Mouse (Mus musculus): ENCODE measurements at regions not wholly inside any gene's neighbourhood (a gene's known extent, or its start where the extent isn't known, plus 50 kb on each side); places are given as distances from the start of the nearest gene placed in this dataset.

GRCm38 (mm10) chr3:60698189-60698588, 225.6 kb downstream of the Mbnl1 start:
- H3K27me3 ChIP-seq (ENCODE audit: control insufficient read depth, insufficient read depth, low read length): no peaks in the 10 kb centered on the region
- H3K4me2 ChIP-seq (replicated peaks; ENCODE audit: low read depth, low read length): no peak overlapping the region
- H3K9ac ChIP-seq (ENCODE audit: low read depth, low read length): no peak overlapping the region
- H3K4me1 ChIP-seq (replicated peaks; ENCODE audit: control insufficient read depth, insufficient read depth, low read length): no peaks in the 10 kb centered on the region
- H3K9me3 ChIP-seq (ENCODE audit: control insufficient read depth, low read length): no peaks in the 10 kb centered on the region
- no peak for DNase-seq (ENCODE audit: low spot score)
- no peak for ATAC-seq (ENCODE audit: low FRiP score)
- H3K27ac ChIP-seq (ENCODE audit: low read depth, low read length): no peak overlapping the region
- no peak overlapping the region for H3K4me3 ChIP-seq (ENCODE audit: low read depth, low read length)
- no peaks in the 10 kb centered on the region for H3K36me3 ChIP-seq (ENCODE audit: control insufficient read depth, insufficient read depth, low read length)

DNA sequence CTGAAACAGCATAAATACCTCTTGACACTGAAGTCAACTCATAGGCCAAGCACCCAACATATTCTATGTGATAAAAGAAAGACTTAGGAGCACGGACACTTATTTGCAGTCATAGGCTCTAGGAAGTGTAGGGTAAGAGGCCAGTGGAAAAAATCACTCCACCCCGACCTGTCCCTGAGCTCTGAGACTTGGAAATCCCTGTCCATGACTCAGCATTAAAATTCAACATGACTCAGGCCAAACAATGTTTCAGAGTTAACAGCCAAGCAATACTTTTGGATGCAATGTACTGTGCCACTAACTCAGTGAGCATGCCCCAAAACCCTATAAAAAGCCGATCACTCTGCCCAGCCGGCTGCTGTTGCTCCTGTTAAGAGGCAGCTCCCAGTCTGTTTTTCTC, 234.5 kb downstream of the Mbnl1 start:
- WGBS: 87% methylated on average over 4 of the region's 4 CpGs
- Histone ChIP-seq H3K9me3 (ENCODE audit: control insufficient read depth, low read length) (no peaks in the 10 kb centered on the region), H3K4me3 (ENCODE audit: low read depth, low read length) (no peak overlapping the region), H3K4me1 (replicated peaks; ENCODE audit: control insufficient read depth, insufficient read depth, low read length) (no peaks in the 10 kb centered on the region), H3K27ac (ENCODE audit: low read depth, low read length) (no peak overlapping the region), H3K9ac (ENCODE audit: low read depth, low read length) (no peak overlapping the region), H3K4me2 (replicated peaks; ENCODE audit: low read depth, low read length) (no peak overlapping the region), H3K27me3 (ENCODE audit: control insufficient read depth, insufficient read depth, low read length) (no peaks in the 10 kb centered on the region), H3K36me3 (ENCODE audit: control insufficient read depth, insufficient read depth, low read length) (no peaks in the 10 kb centered on the region)
- no peak for ATAC-seq (ENCODE audit: low FRiP score)
- DNase-seq (ENCODE audit: low spot score): no peak

- H3K4me1 ChIP-seq (replicated peaks; ENCODE audit: control insufficient read depth, insufficient read depth, low read length): no peaks in the 10 kb centered on the region
- H3K9me3 ChIP-seq (ENCODE audit: control insufficient read depth, low read length): no peaks in the 10 kb centered on the region
- H3K4me3 ChIP-seq (ENCODE audit: low read depth, low read length): no peak overlapping the region
- DNase-seq (ENCODE audit: low spot score) (no peak), ATAC-seq (ENCODE audit: low FRiP score) (no peak)
- WGBS: 94% methylated on average over 4 of the region's 4 CpGs
- H3K36me3 ChIP-seq (ENCODE audit: control insufficient read depth, insufficient read depth, low read length): no peaks in the 10 kb centered on the region
- no peak overlapping the region for H3K4me2 ChIP-seq (replicated peaks; ENCODE audit: low read depth, low read length)
- no peaks in the 10 kb centered on the region for H3K27me3 ChIP-seq (ENCODE audit: control insufficient read depth, insufficient read depth, low read length)
- H3K27ac ChIP-seq (ENCODE audit: low read depth, low read length): no peak overlapping the region
- H3K9ac ChIP-seq (ENCODE audit: low read depth, low read length): no peak overlapping the region
Measured at GRCm38 (mm10) chr3:60712896-60713295, 240.3 kb downstream of the Mbnl1 start.

- no peak for DNase-seq (ENCODE audit: low spot score)
- no peak overlapping the region for H3K4me2 ChIP-seq (replicated peaks; ENCODE audit: low read depth, low read length)
- no peaks in the 10 kb centered on the region for H3K36me3 ChIP-seq (ENCODE audit: control insufficient read depth, insufficient read depth, low read length)
- H3K4me1 ChIP-seq (replicated peaks; ENCODE audit: control insufficient read depth, insufficient read depth, low read length): no peaks in the 10 kb centered on the region
- no peak overlapping the region for H3K27ac ChIP-seq (ENCODE audit: low read depth, low read length)
- no peak overlapping the region for H3K9ac ChIP-seq (ENCODE audit: low read depth, low read length)
- no peaks in the 10 kb centered on the region for H3K27me3 ChIP-seq (ENCODE audit: control insufficient read depth, insufficient read depth, low read length)
- H3K4me3 ChIP-seq (ENCODE audit: low read depth, low read length): no peak overlapping the region
- no peaks in the 10 kb centered on the region for H3K9me3 ChIP-seq (ENCODE audit: control insufficient read depth, low read length)
- no peak for ATAC-seq (ENCODE audit: low FRiP score)
Measured at GRCm38 (mm10) chr3:60720322-60720721, 247.7 kb downstream of the Mbnl1 start.

DNA sequence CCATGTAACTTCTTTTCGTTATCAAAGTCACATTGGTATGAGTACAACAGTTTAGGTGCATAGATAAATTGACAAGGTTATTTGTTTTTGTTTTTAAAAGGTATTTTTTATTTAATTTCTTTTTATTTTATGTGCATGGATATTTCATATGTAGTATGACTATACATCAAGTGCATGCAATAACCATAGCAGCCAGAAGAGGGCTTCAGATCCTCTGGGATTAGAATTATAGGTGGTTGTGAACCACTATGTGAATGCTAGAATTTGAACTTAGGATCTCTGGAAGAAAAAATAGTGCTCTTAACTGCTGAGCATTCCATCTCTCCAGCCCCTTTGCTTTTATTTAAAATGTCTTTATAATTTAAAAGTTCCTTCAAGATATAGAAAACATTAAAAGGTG, 258.7 kb downstream of the Mbnl1 start:
- Histone ChIP-seq H3K27me3 (ENCODE audit: control insufficient read depth, insufficient read depth, low read length) (no peaks in the 10 kb centered on the region), H3K4me2 (replicated peaks; ENCODE audit: low read depth, low read length) (no peak overlapping the region), H3K9ac (ENCODE audit: low read depth, low read length) (no peak overlapping the region), H3K9me3 (ENCODE audit: control insufficient read depth, low read length) (no peaks in the 10 kb centered on the region), H3K36me3 (ENCODE audit: control insufficient read depth, insufficient read depth, low read length) (no peaks in the 10 kb centered on the region), H3K27ac (ENCODE audit: low read depth, low read length) (no peak overlapping the region), H3K4me3 (ENCODE audit: low read depth, low read length) (no peak overlapping the region), H3K4me1 (replicated peaks; ENCODE audit: control insufficient read depth, insufficient read depth, low read length) (no peaks in the 10 kb centered on the region)
- no peak for ATAC-seq (ENCODE audit: low FRiP score)
- DNase-seq (ENCODE audit: low spot score): no peak
- 79% methylated on average over 1 of the region's 1 CpGs for WGBS

DNA sequence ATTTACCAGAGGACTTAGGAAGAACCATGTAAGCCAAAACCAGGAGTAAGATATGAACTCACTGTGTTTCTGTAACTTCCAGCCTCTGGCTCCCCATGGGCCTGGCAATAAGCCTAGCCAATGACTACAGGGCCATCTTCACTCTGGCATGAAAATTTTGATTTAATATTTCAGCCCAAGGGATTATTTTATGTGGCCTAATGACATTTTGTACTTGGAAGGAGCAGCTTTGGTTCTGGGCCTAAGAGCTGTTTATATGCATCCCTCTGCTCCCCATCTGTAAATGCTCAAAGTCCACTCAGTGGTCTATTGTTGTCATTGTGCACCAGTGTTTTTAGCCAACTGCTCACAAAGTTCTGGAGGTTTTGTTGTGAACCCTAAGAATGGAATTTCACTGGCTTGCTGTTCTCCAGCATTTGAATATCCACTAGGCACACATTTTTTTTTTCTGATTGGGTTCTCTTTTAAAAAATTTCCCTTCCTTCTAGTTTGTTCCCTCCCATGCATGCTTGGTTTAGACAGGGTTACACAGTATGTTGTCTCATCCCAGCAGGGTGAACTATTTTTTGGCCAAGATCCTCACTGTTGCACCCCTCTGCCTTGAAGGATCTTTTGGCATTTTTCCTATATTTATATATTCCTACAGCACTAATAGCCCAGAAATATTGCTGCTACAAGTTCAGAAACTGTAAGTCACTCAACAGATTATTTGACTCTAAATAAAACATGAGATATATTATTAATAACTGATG, 261.9 kb upstream of the P2ry1 start:
- H3K9ac ChIP-seq (ENCODE audit: low read depth, low read length): no peak overlapping the region
- no peak for ATAC-seq (ENCODE audit: low FRiP score)

DNA sequence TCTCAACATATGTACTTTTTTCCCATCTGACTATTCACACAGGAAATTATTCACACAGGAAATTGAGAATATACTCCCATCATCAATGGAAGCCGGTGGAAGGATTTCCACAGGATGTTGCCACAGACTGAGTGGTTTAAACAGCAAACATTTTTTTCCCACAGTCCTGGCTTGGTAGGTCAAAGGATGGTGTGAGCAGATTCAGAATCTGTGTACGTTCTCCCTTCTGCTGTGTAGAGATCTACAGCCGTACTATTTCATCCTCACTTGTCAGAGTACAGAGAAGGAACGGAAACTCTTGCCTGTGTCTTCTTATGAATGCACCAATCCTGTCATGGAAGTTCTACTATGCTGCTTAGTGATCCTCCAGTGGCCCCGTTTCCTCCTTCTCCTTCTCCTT, 261.2 kb upstream of the P2ry1 start:
- no peak overlapping the region for H3K4me2 ChIP-seq (replicated peaks; ENCODE audit: low read depth, low read length)
- H3K9me3 ChIP-seq (ENCODE audit: control insufficient read depth, low read length): no peaks in the 10 kb centered on the region
- ATAC-seq (ENCODE audit: low FRiP score): no peak
- H3K4me1 ChIP-seq (replicated peaks; ENCODE audit: control insufficient read depth, insufficient read depth, low read length): no peaks in the 10 kb centered on the region
- H3K36me3 ChIP-seq (ENCODE audit: control insufficient read depth, insufficient read depth, low read length): no peaks in the 10 kb centered on the region
- H3K27me3 ChIP-seq (ENCODE audit: control insufficient read depth, insufficient read depth, low read length): no peaks in the 10 kb centered on the region
- no peak overlapping the region for H3K9ac ChIP-seq (ENCODE audit: low read depth, low read length)
- no peak for DNase-seq (ENCODE audit: low spot score)
- no peak overlapping the region for H3K27ac ChIP-seq (ENCODE audit: low read depth, low read length)
- WGBS: 88% methylated on average over 5 of the region's 5 CpGs
- H3K4me3 ChIP-seq (ENCODE audit: low read depth, low read length): no peak overlapping the region

More for the DNA sequence above, 261.9 kb upstream of the P2ry1 start:
- no peaks in the 10 kb centered on the region for H3K9me3 ChIP-seq (ENCODE audit: control insufficient read depth, low read length)
- no peaks in the 10 kb centered on the region for H3K27me3 ChIP-seq (ENCODE audit: control insufficient read depth, insufficient read depth, low read length)
- no peaks in the 10 kb centered on the region for H3K36me3 ChIP-seq (ENCODE audit: control insufficient read depth, insufficient read depth, low read length)
- no peak overlapping the region for H3K4me3 ChIP-seq (ENCODE audit: low read depth, low read length)
- DNase-seq (ENCODE audit: low spot score): no peak
- H3K4me2 ChIP-seq (replicated peaks; ENCODE audit: low read depth, low read length): no peak overlapping the region
- no peak overlapping the region for H3K27ac ChIP-seq (ENCODE audit: low read depth, low read length)
- H3K4me1 ChIP-seq (replicated peaks; ENCODE audit: control insufficient read depth, insufficient read depth, low read length): no peaks in the 10 kb centered on the region

- no peak overlapping the region for H3K4me2 ChIP-seq (replicated peaks; ENCODE audit: low read depth, low read length)
- H3K27me3 ChIP-seq (ENCODE audit: control insufficient read depth, insufficient read depth, low read length): no peaks in the 10 kb centered on the region
- DNase-seq (ENCODE audit: low spot score): no peak
- H3K27ac ChIP-seq (ENCODE audit: low read depth, low read length): no peak overlapping the region
- H3K36me3 ChIP-seq (ENCODE audit: control insufficient read depth, insufficient read depth, low read length): no peaks in the 10 kb centered on the region
- WGBS: 87% methylated on average over 2 of the region's 2 CpGs
- H3K4me1 ChIP-seq (replicated peaks; ENCODE audit: control insufficient read depth, insufficient read depth, low read length): no peaks in the 10 kb centered on the region
- H3K9ac ChIP-seq (ENCODE audit: low read depth, low read length): no peak overlapping the region
- no peak overlapping the region for H3K4me3 ChIP-seq (ENCODE audit: low read depth, low read length)
- H3K9me3 ChIP-seq (ENCODE audit: control insufficient read depth, low read length): no peaks in the 10 kb centered on the region
- no peak for ATAC-seq (ENCODE audit: low FRiP score)
Measured at GRCm38 (mm10) chr3:60742232-60742631, 260.4 kb upstream of the P2ry1 start.

GRCm38 (mm10) chr3:60745075-60745474, 257.5 kb upstream of the P2ry1 start:
- Histone ChIP-seq H3K4me3 (ENCODE audit: low read depth, low read length) (no peak overlapping the region), H3K36me3 (ENCODE audit: control insufficient read depth, insufficient read depth, low read length) (no peaks in the 10 kb centered on the region), H3K4me2 (replicated peaks; ENCODE audit: low read depth, low read length) (no peak overlapping the region), H3K9ac (ENCODE audit: low read depth, low read length) (no peak overlapping the region), H3K27me3 (ENCODE audit: control insufficient read depth, insufficient read depth, low read length) (no peaks in the 10 kb centered on the region), H3K9me3 (ENCODE audit: control insufficient read depth, low read length) (no peaks in the 10 kb centered on the region), H3K27ac (ENCODE audit: low read depth, low read length) (no peak overlapping the region), H3K4me1 (replicated peaks; ENCODE audit: control insufficient read depth, insufficient read depth, low read length) (no peaks in the 10 kb centered on the region)
- 91% methylated on average over 1 of the region's 1 CpGs for WGBS
- no peak for DNase-seq (ENCODE audit: low spot score)
- ATAC-seq (ENCODE audit: low FRiP score): no peak

All from hindbrain, embryonic 11.5 days (tissue).